ENCODE assay signal across 23 mouse cellular contexts in the genomic region with DNA sequence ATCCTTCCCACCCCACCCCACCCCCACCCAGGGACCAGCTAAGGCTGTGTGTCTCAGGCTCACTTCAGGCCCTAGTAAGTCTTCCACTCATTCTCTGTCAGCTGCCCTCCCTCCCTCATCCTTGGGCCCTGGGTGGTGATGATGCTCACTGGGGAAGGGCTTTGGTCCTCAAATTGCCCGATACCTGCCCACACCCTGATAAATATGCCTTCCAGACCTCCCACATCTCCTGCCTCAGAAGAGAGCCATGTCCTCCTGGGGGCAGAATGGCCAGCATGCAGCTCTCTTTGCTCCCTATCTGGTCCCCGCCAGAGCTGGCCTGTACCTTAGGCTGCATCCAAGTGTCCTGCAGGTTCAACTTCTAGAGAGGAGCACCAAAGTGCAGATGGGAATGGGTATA. TPM values are rescaled to one million over a fixed set of nuclear protein-coding genes. Genes with fewer than 3 reads are reported as not detected.
DNase-seq lines count a peak whose midpoint lies in the region; ATAC-seq and TF ChIP-seq lines count a peak whose summit lies in the region.
"Had no signal": no experiment of that assay in that cellular context is flagged by ENCODE, and none has a peak within 500 bp of the region (broad histone marks: within the 10 kb centered on the region; RNA-seq: fewer than 3 reads in every experiment).

No protein-coding gene starts in this region.

- WGBS in cerebellum, adult 2 months = 56% methylated on average over 2 of the region's 2 CpGs
- 75% methylated on average over 2 of the region's 2 CpGs for WGBS in hindbrain, embryonic 13.5 days
- WGBS in hindbrain, embryonic 12.5 days = 72% methylated on average over 2 of the region's 2 CpGs

- peak overlapping the region; percentile 94 for H3K27ac ChIP-seq in cerebellum, adult 2 months (ENCODE audit: insufficient read depth, low read length)
- no peak overlapping the region for H3K27ac ChIP-seq in hindbrain, embryonic 13.5 days
- no peak overlapping the region for H3K27ac ChIP-seq in hindbrain, embryonic 12.5 days
- H3K27ac ChIP-seq: embryonic facial prominence, embryonic 12.5 days; embryonic facial prominence, embryonic 15.5 days; gastrocnemius, adult 2 months; hindbrain, embryonic 14.5 days; hindbrain, postnatal 0 days had no signal

- TF ChIP-seq CTCF in cerebellum, adult 2 months (IDR thresholded peaks at IDR 0.05; ENCODE audit: borderline replicate concordance, insufficient read depth, low read depth, low read length) = no peak

- TF ChIP-seq POLR2A in cerebellum, adult 2 months (IDR thresholded peaks at IDR 0.05; ENCODE audit: borderline replicate concordance, insufficient read depth, low read length) = no peak

- no peak overlapping the region for H3K4me3 ChIP-seq in cerebellum, adult 2 months (replicated peaks; ENCODE audit: insufficient read depth, low read depth, low read length)
- H3K4me3 ChIP-seq in hindbrain, embryonic 13.5 days = no peak overlapping the region
- no peak overlapping the region for H3K4me3 ChIP-seq in hindbrain, embryonic 12.5 days
- H3K4me3 ChIP-seq: embryonic facial prominence, embryonic 12.5 days; embryonic facial prominence, embryonic 15.5 days; gastrocnemius, adult 2 months had no signal

- no peaks in the 10 kb centered on the region for H3K36me3 ChIP-seq in hindbrain, embryonic 13.5 days
- H3K36me3 ChIP-seq in hindbrain, embryonic 12.5 days = no peaks in the 10 kb centered on the region
- H3K36me3 ChIP-seq: embryonic facial prominence, embryonic 12.5 days; embryonic facial prominence, embryonic 15.5 days had no signal

- no peaks in the 10 kb centered on the region for H3K9me3 ChIP-seq in hindbrain, embryonic 13.5 days
- no peaks in the 10 kb centered on the region for H3K9me3 ChIP-seq in hindbrain, embryonic 12.5 days (replicated peaks)
- H3K9me3 ChIP-seq: embryonic facial prominence, embryonic 12.5 days; embryonic facial prominence, embryonic 15.5 days had no signal

- intact Hi-C loops in left cerebral cortex, postnatal 10 days (cut with DNase I) = loop anchor here (5.0 kb wide), 1 partner anchor 47 kb away; no protein-coding TSS in a partner anchor

- no peak overlapping the region for H3K4me2 ChIP-seq in hindbrain, embryonic 13.5 days
- H3K4me2 ChIP-seq in hindbrain, embryonic 12.5 days (replicated peaks) = no peak overlapping the region
- H3K4me2 ChIP-seq: embryonic facial prominence, embryonic 12.5 days; embryonic facial prominence, embryonic 15.5 days; heart, embryonic 11.5 days; hindbrain, embryonic 14.5 days had no signal

- H3K4me1 ChIP-seq in cerebellum, adult 2 months (ENCODE audit: control insufficient read depth, insufficient read depth, low read length) = peaks cover 45% of the 10 kb centered on the region
- H3K4me1 ChIP-seq in hindbrain, embryonic 13.5 days (replicated peaks) = peaks cover 28% of the 10 kb centered on the region
- peaks cover 22% of the 10 kb centered on the region for H3K4me1 ChIP-seq in hindbrain, embryonic 12.5 days

- peak; percentile 30 to 49 for DNase-seq in cerebellum, adult 2 months
- no peak for DNase-seq in cerebellum, postnatal 10 days
- DNase-seq in cerebellum, postnatal 25 days = peak; percentile 38 to 48
- DNase-seq in left cerebral cortex, postnatal 10 days (ENCODE audit: extremely low spot score in 1 of 2, low spot score in 2 of 2) = no peak
- DNase-seq: adrenal gland, adult 2 months; adrenal gland, postnatal 14 days; forebrain, postnatal 0 days; gastrocnemius, adult 2 months; gastrocnemius, postnatal 14 days; heart, adult 11 months; kidney, adult 18-20 months had no signal

- H3K27me3 ChIP-seq in cerebellum, adult 2 months (ENCODE audit: control insufficient read depth, insufficient read depth, low read length) = no peaks in the 10 kb centered on the region
- peaks cover 42% of the 10 kb centered on the region for H3K27me3 ChIP-seq in hindbrain, embryonic 13.5 days
- H3K27me3 ChIP-seq in hindbrain, embryonic 12.5 days = peaks cover 56% of the 10 kb centered on the region

- 0 out of 2 replicates have a peak overlapping the region, but pooled peaks have one; percentile 24 for H3K9ac ChIP-seq in hindbrain, embryonic 13.5 days
- no peak overlapping the region for H3K9ac ChIP-seq in hindbrain, embryonic 12.5 days
- H3K9ac ChIP-seq: embryonic facial prominence, embryonic 12.5 days; embryonic facial prominence, embryonic 15.5 days; forebrain, postnatal 0 days; hindbrain, embryonic 14.5 days had no signal

- no peak for ATAC-seq in hindbrain, embryonic 13.5 days (ENCODE audit: low FRiP score)
- ATAC-seq in hindbrain, embryonic 12.5 days (ENCODE audit: low FRiP score) = no peak
- ATAC-seq: CD4-positive, CD25-positive, alpha-beta regulatory T cell, adult 4 months; forebrain, embryonic 14.5 days; forebrain, postnatal 0 days; hindbrain, postnatal 0 days; inflammation-experienced regulatory T-cells, adult 6 months had no signal

RNA-seq across cellular contexts. Expression of a gene that starts 2.3 kb away (rescaled TPM):
- 82.9 and 97.4 TPM in 2 replicates for polyA plus RNA-seq in cerebellum, adult 2 months (2012; rRNA removed)
- polyA plus RNA-seq in hindbrain, embryonic 13.5 days (2015; fragmentation: Nextera tagmentation; extraction: Ambion mirVana) = 14.0 TPM in 2 replicates
- polyA plus RNA-seq in hindbrain, embryonic 12.5 days (2016; fragmentation: Nextera tagmentation; extraction: Ambion mirVana) = 7.8 and 8.0 TPM in 2 replicates
- total RNA-seq in left cerebral cortex, postnatal 10 days (2021) = 10 to 100 TPM; 73.2 to 82.6 TPM
- total RNA-seq: gastrocnemius, adult 2 months; hematopoietic stem cell, adult 5-6 weeks; MEL had no signal
- polyA plus RNA-seq: CD4-positive, CD25-positive, alpha-beta regulatory T cell, adult 4 months; inflammation-experienced regulatory T-cells, adult 6 months had no signal

RNA-seq across cellular contexts. Expression of a gene that starts 35.1 kb away (rescaled TPM):
- polyA plus RNA-seq in cerebellum, adult 2 months (2012; rRNA removed) = 45.1 and 55.8 TPM in 2 replicates
- polyA plus RNA-seq in hindbrain, embryonic 13.5 days (2015; fragmentation: Nextera tagmentation; extraction: Ambion mirVana) = 4.8 TPM in 2 replicates
- 5.9 and 7.0 TPM in 2 replicates for polyA plus RNA-seq in hindbrain, embryonic 12.5 days (2016; fragmentation: Nextera tagmentation; extraction: Ambion mirVana)
- 10 to 100 TPM; 13.5 to 19.5 TPM for total RNA-seq in left cerebral cortex, postnatal 10 days (2021)

Comparison
In these comparisons a context has a peak if more than half of its experiments do, and no peak if none do; other contexts are left out.
1. DNase-seq: peak in cerebellum, adult 2 months (2 of 2) and cerebellum, postnatal 25 days (2 of 2); none in cerebellum, postnatal 10 days (0 of 2) and left cerebral cortex, postnatal 10 days (0 of 2).